15 mouse cellular contexts compared by ENCODE assay signal in genomic region chr2:160407720-160408119, GRCm38 (mm10). TPM values are rescaled to one million over a fixed set of nuclear protein-coding genes. Genes with fewer than 3 reads are reported as not detected.
DNase-seq lines count a peak whose midpoint lies in the region; ATAC-seq and TF ChIP-seq lines count a peak whose summit lies in the region.
"Had no signal": no experiment of that assay in that cellular context is flagged by ENCODE, and none has a peak within 500 bp of the region (broad histone marks: within the 10 kb centered on the region; RNA-seq: fewer than 3 reads in every experiment).

No protein-coding gene starts in this region.

- 0 out of 2 replicates have a peak, but pooled peaks have one; percentile 44 for ATAC-seq in embryonic facial prominence, embryonic 11.5 days (replicated peaks; ENCODE audit: insufficient number of reproducible peaks, low FRiP score, low TSS enrichment, low read depth)
- ATAC-seq in lung, embryonic 14.5 days (ENCODE audit: insufficient read depth): peak; percentile 47; the same call in 1 of the 2 replicates
- ATAC-seq in erythroblast, adult 5-6 weeks (replicated peaks; ENCODE audit: low FRiP score, poor library complexity, severe bottlenecking): no peak

- H3K27me3 ChIP-seq in embryonic facial prominence, embryonic 11.5 days (ENCODE audit: control insufficient read depth, insufficient read depth, low read length): no peaks in the 10 kb centered on the region
- H3K27me3 ChIP-seq in embryonic facial prominence, embryonic 10.5 days (replicated peaks; ENCODE audit: low read depth, poor library complexity, severe bottlenecking): no peaks in the 10 kb centered on the region
- no peaks in the 10 kb centered on the region for H3K27me3 ChIP-seq in lung, embryonic 14.5 days (ENCODE audit: insufficient read depth, low read length)
- H3K27me3 ChIP-seq: heart, embryonic 15.5 days; liver, embryonic 15.5 days had no signal

- peak; percentile 34 for TF ChIP-seq CTCF in lung, embryonic 14.5 days (IDR thresholded peaks at IDR 0.05; ENCODE audit: low read depth)
- 0 out of 2 replicates have a peak, but pooled peaks have one; percentile 21 for TF ChIP-seq CTCF in embryonic fibroblast, embryonic 13.5 days (IDR thresholded peaks at IDR 0.05; ENCODE audit: borderline replicate concordance, insufficient read depth, low read length)

- no peaks in the 10 kb centered on the region for H3K9me3 ChIP-seq in embryonic facial prominence, embryonic 11.5 days (replicated peaks; ENCODE audit: control insufficient read depth, low read length)
- H3K9me3 ChIP-seq in embryonic facial prominence, embryonic 10.5 days: no peaks in the 10 kb centered on the region
- H3K9me3 ChIP-seq in lung, embryonic 14.5 days (ENCODE audit: low read depth, low read length): no peaks in the 10 kb centered on the region
- H3K9me3 ChIP-seq: heart, embryonic 15.5 days; hindbrain, embryonic 15.5 days; liver, embryonic 15.5 days had no signal

- H3K9ac ChIP-seq in embryonic facial prominence, embryonic 11.5 days (replicated peaks; ENCODE audit: low read length): no peak overlapping the region
- H3K9ac ChIP-seq in lung, embryonic 14.5 days: no peak overlapping the region
- H3K9ac ChIP-seq: heart, embryonic 15.5 days; hindbrain, embryonic 15.5 days; liver, embryonic 15.5 days had no signal

- DNase-seq in embryonic facial prominence, embryonic 11.5 days (ENCODE audit: low spot score): no peak
- no peak for DNase-seq in embryonic facial prominence, embryonic 10.5 days (ENCODE audit: low spot score)
- no peak for DNase-seq in lung, embryonic 14.5 days
- DNase-seq in lung, postnatal 10 days: no peak
- DNase-seq in A20 (ENCODE audit: low read depth, low spot score): peak; percentile 39
- no peak for DNase-seq in layer of hippocampus, postnatal 14 days (ENCODE audit: low spot score in 2 of 2)
- DNase-seq: adrenal gland, adult 2 months; gastrocnemius, postnatal 10 days; kidney, postnatal 14 days; right cerebral cortex, postnatal 25 days had no signal

- 77% methylated on average over 3 of the region's 3 CpGs for WGBS in embryonic facial prominence, embryonic 11.5 days
- 80% methylated on average over 3 of the region's 3 CpGs for WGBS in embryonic facial prominence, embryonic 10.5 days
- 84% methylated on average over 3 of the region's 3 CpGs for WGBS in lung, embryonic 14.5 days

- H3K4me2 ChIP-seq in embryonic facial prominence, embryonic 11.5 days (ENCODE audit: low read depth, low read length): no peak overlapping the region
- no peak overlapping the region for H3K4me2 ChIP-seq in lung, embryonic 14.5 days
- H3K4me2 ChIP-seq: heart, embryonic 15.5 days; hindbrain, embryonic 15.5 days; liver, embryonic 15.5 days had no signal

- TF ChIP-seq POLR2A in embryonic fibroblast, embryonic 13.5 days (IDR thresholded peaks at IDR 0.05; ENCODE audit: low read depth, low read length): no peak

- H3K36me3 ChIP-seq in embryonic facial prominence, embryonic 11.5 days (replicated peaks; ENCODE audit: control insufficient read depth, insufficient read depth, low read depth, low read length): no peaks in the 10 kb centered on the region
- H3K36me3 ChIP-seq in embryonic facial prominence, embryonic 10.5 days (replicated peaks): no peaks in the 10 kb centered on the region
- H3K36me3 ChIP-seq in lung, embryonic 14.5 days (ENCODE audit: insufficient read depth): no peaks in the 10 kb centered on the region
- H3K36me3 ChIP-seq: heart, embryonic 15.5 days; hindbrain, embryonic 15.5 days; liver, embryonic 15.5 days had no signal

- no peak overlapping the region for H3K27ac ChIP-seq in embryonic facial prominence, embryonic 11.5 days (replicated peaks; ENCODE audit: low read depth, low read length)
- H3K27ac ChIP-seq in embryonic facial prominence, embryonic 10.5 days (replicated peaks): no peak overlapping the region
- H3K27ac ChIP-seq in lung, embryonic 14.5 days (ENCODE audit: low read depth): no peak overlapping the region
- no peak overlapping the region for H3K27ac ChIP-seq in embryonic fibroblast, embryonic 13.5 days (ENCODE audit: insufficient read depth, low read length)
- H3K27ac ChIP-seq: heart, embryonic 15.5 days; hindbrain, embryonic 15.5 days; liver, embryonic 15.5 days had no signal

- no peak overlapping the region for H3K4me3 ChIP-seq in embryonic facial prominence, embryonic 11.5 days (ENCODE audit: low read depth, low read length)
- no peak overlapping the region for H3K4me3 ChIP-seq in embryonic facial prominence, embryonic 10.5 days
- H3K4me3 ChIP-seq in lung, embryonic 14.5 days (ENCODE audit: low read depth, low read length): no peak overlapping the region
- no peak overlapping the region for H3K4me3 ChIP-seq in embryonic fibroblast, embryonic 13.5 days (ENCODE audit: insufficient read depth, low read length)
- H3K4me3 ChIP-seq: heart, embryonic 15.5 days; hindbrain, embryonic 15.5 days; liver, embryonic 15.5 days had no signal

- no peaks in the 10 kb centered on the region for H3K4me1 ChIP-seq in embryonic facial prominence, embryonic 11.5 days (ENCODE audit: control insufficient read depth, insufficient read depth, low read length)
- H3K4me1 ChIP-seq in embryonic facial prominence, embryonic 10.5 days: no peaks in the 10 kb centered on the region
- H3K4me1 ChIP-seq in lung, embryonic 14.5 days (ENCODE audit: insufficient read depth): no peaks in the 10 kb centered on the region
- H3K4me1 ChIP-seq in embryonic fibroblast, embryonic 13.5 days (ENCODE audit: control insufficient read depth, insufficient read depth, low read length): no peaks in the 10 kb centered on the region
- H3K4me1 ChIP-seq: heart, embryonic 15.5 days; hindbrain, embryonic 15.5 days; liver, embryonic 15.5 days had no signal

RNA-seq across cellular contexts. Expression of gene Mafb, which starts 40.9 kb away (rescaled TPM):
- polyA plus RNA-seq in embryonic facial prominence, embryonic 11.5 days (2014; fragmentation: Nextera tagmentation; extraction: Ambion mirVana): 4.9 and 5.1 TPM in 2 replicates
- polyA plus RNA-seq in embryonic facial prominence, embryonic 10.5 days (2016; fragmentation: Nextera tagmentation; extraction: Ambion mirVana): 5.3 and 6.7 TPM in 2 replicates
- 2.8 and 3.4 TPM in 2 replicates for polyA plus RNA-seq in lung, embryonic 14.5 days (2014; fragmentation: Nextera tagmentation; extraction: Ambion mirVana)
- polyA plus RNA-seq in embryonic fibroblast, embryonic 13.5 days (2011; ENCODE audit: insufficient read length, low read depth, missing spikeins): 2.9 and 12.5 TPM in 2 replicates
- 4.8 and 5.4 TPM in 2 replicates for total RNA-seq in erythroblast, adult 5-6 weeks (2015; ENCODE audit: low replicate concordance)
- total RNA-seq in erythroblast, adult 5-6 weeks (2017; ENCODE audit: low replicate concordance): 1.4 and 3.2 TPM in 2 replicates
- 10 to 100 TPM; 11.5 to 12.4 TPM for total RNA-seq in layer of hippocampus, postnatal 14 days (2021)
